8 mouse cellular contexts compared by ENCODE assay signal in genomic region chr4:129640638-129641467, GRCm38 (mm10). TPM values are rescaled to one million over a fixed set of nuclear protein-coding genes. Genes with fewer than 3 reads are reported as not detected.
DNase-seq lines count a peak whose midpoint lies in the region; ATAC-seq lines count a peak whose summit lies in the region.

TSS of gene Txlna (minus strand) at chr4:129641065.

- H3K27me3 ChIP-seq in hindbrain, embryonic 16.5 days (replicated peaks; ENCODE audit: control insufficient read depth, insufficient read depth, low read length): no peaks in the 10 kb centered on the region

- H3K4me2 ChIP-seq in hindbrain, embryonic 16.5 days (ENCODE audit: low read length): peak within 1 kb of the TSS; percentile 93

- H3K4me1 ChIP-seq in hindbrain, embryonic 16.5 days (ENCODE audit: control insufficient read depth, insufficient read depth, low read depth, low read length): peaks cover 22% of the 10 kb centered on the region

- H3K36me3 ChIP-seq in hindbrain, embryonic 16.5 days (ENCODE audit: control insufficient read depth, insufficient read depth, low read length): peaks cover 19% of the 10 kb centered on the region
- peaks cover 21% of the 10 kb centered on the region for H3K36me3 ChIP-seq in macrophage (ENCODE audit: inconsistent target)

- WGBS in hindbrain, embryonic 16.5 days: under 1% methylated on average over 42 of the region's 60 CpGs
- WGBS in macrophage (ENCODE audit: missing documents): under 1% methylated on average over 59 of the region's 60 CpGs

- peak within 1 kb of the TSS; percentile 69 for H3K4me3 ChIP-seq in hindbrain, embryonic 16.5 days (ENCODE audit: low read length)
- peak within 1 kb of the TSS; percentile 68 for H3K4me3 ChIP-seq in macrophage (ENCODE audit: inconsistent target)

- DNase-seq in WW6 (ENCODE audit: low read depth, low spot score): peak; percentile 93
- peak; percentile 93 to 95 for DNase-seq in cerebellum, postnatal 4 days (ENCODE audit: low spot score in 2 of 2)
- peak; percentile 97 for DNase-seq in gastrocnemius, adult 18-20 months (ENCODE audit: low spot score)
- DNase-seq in left cerebral cortex, adult 18-20 months (ENCODE audit: low spot score in 2 of 2): peak; percentile 97 to 98
- DNase-seq in right cerebral cortex, adult 18-20 months: peak; percentile 98
- peak; percentile 84 for DNase-seq in urinary bladder, postnatal 10 days (ENCODE audit: low spot score)

- H3K79me2 ChIP-seq in macrophage (ENCODE audit: inconsistent target): peaks cover 34% of the 10 kb centered on the region

- H3K9ac ChIP-seq in hindbrain, embryonic 16.5 days (ENCODE audit: low read depth, low read length): peak within 1 kb of the TSS; percentile 78

- peak; percentile 96 for ATAC-seq in hindbrain, embryonic 16.5 days

- peak within 1 kb of the TSS; percentile 97 for H3K27ac ChIP-seq in hindbrain, embryonic 16.5 days (ENCODE audit: low read depth, low read length)
- peak within 1 kb of the TSS; percentile 84 for H3K27ac ChIP-seq in macrophage

- H3K9me3 ChIP-seq in hindbrain, embryonic 16.5 days (ENCODE audit: control insufficient read depth, low read length): no peaks in the 10 kb centered on the region

RNA-seq across cellular contexts. Expression of gene Txlna, which starts in this region (rescaled TPM):
- total RNA-seq in gastrocnemius, adult 18-20 months (2021): 10 to 100 TPM; 17.4 to 18.6 TPM
- 39.7 and 46.0 TPM in 2 replicates for polyA plus RNA-seq in hindbrain, embryonic 16.5 days (2015; fragmentation: Nextera tagmentation; extraction: Ambion mirVana)
- total RNA-seq in left cerebral cortex, adult 18-20 months (2021): 10 to 100 TPM; 41.2 to 42.4 TPM
- 100 to 1,000 TPM in 1 of 26 experiments, 10 to 100 TPM in 25; 23.0 to 105 (median 64.1) TPM for total RNA-seq in macrophage (2018; cell fraction: chromatin; rRNA removed)
- 10 to 100 TPM; 21.3 to 64.8 (median 40.1) TPM for total RNA-seq in macrophage (2018; cell fraction: cytosol; rRNA removed)
- total RNA-seq in macrophage (2018; cell fraction: nucleus; rRNA removed): 10 to 100 TPM; 16.7 to 69.6 (median 45.1) TPM
- 34.1 to 39.3 TPM (median 37.5 TPM) in 3 replicates for polyA plus RNA-seq in macrophage (2018)

Comparison
In these comparisons a context has a peak if more than half of its experiments do, and no peak if none do; other contexts are left out.
1. Peak in every context shown above with its lines: DNase-seq, ATAC-seq, H3K4me3 ChIP-seq and H3K27ac ChIP-seq.